Comparison of ENCODE assay signal across 9 mouse cellular contexts in the genomic region with DNA sequence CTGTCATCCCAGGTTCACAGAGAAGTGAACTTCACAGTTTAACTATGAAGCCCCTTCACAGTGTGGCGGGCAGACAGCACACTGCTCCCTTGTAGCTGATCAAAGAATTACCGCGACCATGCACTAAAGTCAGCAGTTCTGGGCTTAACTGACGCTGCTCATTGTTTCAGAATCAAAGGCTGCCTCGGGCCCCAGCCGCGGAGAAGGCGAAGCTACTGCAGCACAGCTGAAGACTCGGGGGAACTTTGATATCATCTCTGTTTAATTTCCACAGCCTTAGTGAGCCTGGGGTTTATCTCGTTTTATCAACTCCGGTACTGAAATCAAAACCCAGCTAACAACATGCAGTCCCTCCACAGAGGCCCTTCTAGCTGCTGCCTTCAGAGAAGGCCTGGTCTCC. TPM values are rescaled to one million over a fixed set of nuclear protein-coding genes. Genes with fewer than 3 reads are reported as not detected.
DNase-seq lines count a peak whose midpoint lies in the region; ATAC-seq lines count a peak whose summit lies in the region.
"Had no signal": no experiment of that assay in that cellular context is flagged by ENCODE, and none has a peak within 500 bp of the region (broad histone marks: within the 10 kb centered on the region; RNA-seq: fewer than 3 reads in every experiment).

No protein-coding gene starts in this region.

- H3K27ac ChIP-seq in kidney, embryonic 14.5 days (ENCODE audit: low read depth, low read length), result peak overlapping the region; percentile 86; the same call in 1 of the 2 replicates
- H3K27ac ChIP-seq in hindbrain, embryonic 15.5 days (replicated peaks), result peak overlapping the region; percentile 95
- peak overlapping the region; percentile 96 for H3K27ac ChIP-seq in neural tube, embryonic 14.5 days (ENCODE audit: low read depth, low read length)

- 0 out of 2 replicates have a peak, but pooled peaks cover 3% of the 10 kb centered on the region for H3K36me3 ChIP-seq in kidney, embryonic 14.5 days (ENCODE audit: control insufficient read depth, insufficient read depth, low read length)
- H3K36me3 ChIP-seq in hindbrain, embryonic 15.5 days, result peaks cover 8% of the 10 kb centered on the region
- H3K36me3 ChIP-seq in neural tube, embryonic 14.5 days (ENCODE audit: control insufficient read depth, insufficient read depth, low read length), result peaks cover 7% of the 10 kb centered on the region; the same call in 1 of the 2 replicates

- no peaks in the 10 kb centered on the region for H3K9me3 ChIP-seq in kidney, embryonic 14.5 days (ENCODE audit: control insufficient read depth, low read length)
- H3K9me3 ChIP-seq in hindbrain, embryonic 15.5 days, result no peaks in the 10 kb centered on the region
- no peaks in the 10 kb centered on the region for H3K9me3 ChIP-seq in neural tube, embryonic 14.5 days (ENCODE audit: control insufficient read depth, low read length)

- H3K9ac ChIP-seq in kidney, embryonic 14.5 days (ENCODE audit: low read depth, low read length), result no peak overlapping the region
- no peak overlapping the region for H3K9ac ChIP-seq in hindbrain, embryonic 15.5 days
- H3K9ac ChIP-seq in neural tube, embryonic 14.5 days (replicated peaks; ENCODE audit: low read depth, low read length), result no peak overlapping the region

- H3K4me2 ChIP-seq in kidney, embryonic 14.5 days (replicated peaks; ENCODE audit: low read depth, low read length), result no peak overlapping the region
- H3K4me2 ChIP-seq in hindbrain, embryonic 15.5 days, result no peak overlapping the region
- H3K4me2 ChIP-seq in neural tube, embryonic 14.5 days (ENCODE audit: low read depth, low read length), result 0 out of 2 replicates have a peak overlapping the region, but pooled peaks have one; percentile 14

- 36% methylated on average over 11 of the region's 11 CpGs for WGBS in kidney, embryonic 14.5 days
- 12% methylated on average over 11 of the region's 11 CpGs for WGBS in hindbrain, embryonic 15.5 days
- WGBS in neural tube, embryonic 14.5 days, result 13% methylated on average over 11 of the region's 11 CpGs

- no peaks in the 10 kb centered on the region for H3K27me3 ChIP-seq in kidney, embryonic 14.5 days (ENCODE audit: control insufficient read depth, insufficient read depth, low read length)
- no peaks in the 10 kb centered on the region for H3K27me3 ChIP-seq in hindbrain, embryonic 15.5 days
- no peaks in the 10 kb centered on the region for H3K27me3 ChIP-seq in neural tube, embryonic 14.5 days (ENCODE audit: control insufficient read depth, insufficient read depth, low read length)

- no peak for ATAC-seq in kidney, embryonic 14.5 days (ENCODE audit: low FRiP score, low TSS enrichment)
- ATAC-seq in common myeloid progenitor, adult 5-6 weeks (replicated peaks; ENCODE audit: low read depth, poor library complexity, severe bottlenecking), result 0 out of 2 replicates have a peak, but pooled peaks have one; percentile 15
- ATAC-seq in hindbrain, embryonic 15.5 days (ENCODE audit: low FRiP score, low read depth), result no peak
- no peak for ATAC-seq in neural tube, embryonic 14.5 days (ENCODE audit: low read depth)

- H3K4me1 ChIP-seq in kidney, embryonic 14.5 days (ENCODE audit: control insufficient read depth, insufficient read depth, low read length), result peaks cover 53% of the 10 kb centered on the region
- H3K4me1 ChIP-seq in hindbrain, embryonic 15.5 days (replicated peaks), result peaks cover 78% of the 10 kb centered on the region
- H3K4me1 ChIP-seq in neural tube, embryonic 14.5 days (ENCODE audit: control insufficient read depth, insufficient read depth, low read length), result peaks cover 51% of the 10 kb centered on the region

- no peak overlapping the region for H3K4me3 ChIP-seq in kidney, embryonic 14.5 days (ENCODE audit: low read length)
- H3K4me3 ChIP-seq in hindbrain, embryonic 15.5 days, result no peak overlapping the region
- no peak overlapping the region for H3K4me3 ChIP-seq in neural tube, embryonic 14.5 days (ENCODE audit: low read depth, low read length)

- DNase-seq in kidney, postnatal 10 days, result no peak
- no peak for DNase-seq in frontal cortex, postnatal 36 days (ENCODE audit: low spot score in 2 of 2)
- no peak for DNase-seq in cerebellum, postnatal 36 days
- DNase-seq in lung, adult 18-20 months, result no peak
- DNase-seq: layer of hippocampus, adult 9-11 months had no signal

RNA-seq across cellular contexts. Expression of gene Mvb12b, which starts 9.3 kb away (rescaled TPM):
- polyA plus RNA-seq in kidney, embryonic 14.5 days (2014; fragmentation: Nextera tagmentation; extraction: Ambion mirVana), result 14.7 and 18.8 TPM in 2 replicates
- 19.5 and 25.3 TPM in 2 replicates for total RNA-seq in common myeloid progenitor, adult 5-6 weeks (2017)
- 66.2 and 68.6 TPM in 2 replicates for polyA plus RNA-seq in hindbrain, embryonic 15.5 days (2015; fragmentation: Nextera tagmentation; extraction: Ambion mirVana)
- polyA plus RNA-seq in neural tube, embryonic 14.5 days (2014; fragmentation: Nextera tagmentation; extraction: Ambion mirVana), result 54.0 and 56.8 TPM in 2 replicates
